Mouse (Mus musculus) ES-E14 (cell line): ENCODE data around the gene Frem3. TPM values are rescaled to one million over a fixed set of nuclear protein-coding genes. Genes with fewer than 3 reads are reported as not detected.

Experiments
- DNase-seq: peaks from one replicate; pipeline ENCODE4 v3.0.0-alpha.2; 2013; ENCODE audit warnings: low read depth, low spot score
- H3K27ac ChIP-seq: 2 replicates; pipeline ENCODE4 v1.5.1; 2012; ENCODE audit warnings: low read depth, mild to moderate bottlenecking, low read length, moderate library complexity, mixed read lengths; ENCODE audit not compliant: poor library complexity, insufficient read depth, severe bottlenecking
- H3K36me3 ChIP-seq: 2 replicates; pipeline ENCODE4 v1.6.1; 2012; ENCODE audit warnings: mild to moderate bottlenecking, low read length, moderate library complexity, mixed read lengths; ENCODE audit not compliant: control insufficient read depth, poor library complexity, insufficient read depth, severe bottlenecking
- H3K4me1 ChIP-seq, 2 experiments: fragments of 150-350 bp in 1 of 2; sonication (generic) in 1 of 2; 2 replicates each; pipeline ENCODE4 v1.6.1; 2012; ENCODE audit warnings: low read length in 2 of 2, mild to moderate bottlenecking in 1 of 2, mixed read lengths in 1 of 2; ENCODE audit not compliant: control insufficient read depth in 2 of 2, insufficient read depth in 2 of 2, poor library complexity in 1 of 2
- H3K4me3 ChIP-seq, 2 experiments: fragments of 150-350 bp in 1 of 2; sonication (generic) in 1 of 2; 2 replicates each; pipeline ENCODE4 v1.5.1; 2012; ENCODE audit warnings: low read length in 2 of 2, low read depth in 1 of 2, mild to moderate bottlenecking in 1 of 2, mixed read lengths in 1 of 2; ENCODE audit not compliant: insufficient read depth in 1 of 2, poor library complexity in 1 of 2, severe bottlenecking in 1 of 2
- H3K9ac ChIP-seq: 2 replicates; pipeline ENCODE4 v1.6.1; 2012; ENCODE audit warnings: low read depth, mild to moderate bottlenecking, low read length, mixed read lengths; ENCODE audit not compliant: poor library complexity, insufficient read depth, severe bottlenecking
- H3K9me3 ChIP-seq: fragments of 150-350 bp; sonication (generic); 2 replicates; pipeline ENCODE4 v1.6.1; 2012; ENCODE audit warnings: low read depth, mild to moderate bottlenecking, low read length; ENCODE audit not compliant: control insufficient read depth, insufficient read depth
- CHD2 ChIP-seq: IDR thresholded peaks from 2 replicates; pipeline ENCODE4 v1.6.1; 2014; ENCODE audit warnings: mild to moderate bottlenecking, low read depth, low read length, inconsistent platforms
- HCFC1 ChIP-seq: IDR thresholded peaks from 2 replicates; pipeline ENCODE4 v1.6.1; 2012; ENCODE audit warnings: low read length, inconsistent platforms, borderline replicate concordance; ENCODE audit not compliant: insufficient read depth
- MAFK ChIP-seq: IDR thresholded peaks from 2 replicates; pipeline ENCODE4 v1.6.1; 2014; ENCODE audit warnings: mild to moderate bottlenecking, low read depth, low read length, inconsistent platforms; ENCODE audit not compliant: insufficient read depth
- ZC3H11A ChIP-seq: IDR thresholded peaks from 2 replicates; pipeline ENCODE4 v1.6.1; 2012; ENCODE audit warnings: low read depth, mild to moderate bottlenecking, inconsistent platforms, low read length, borderline replicate concordance
- ZNF384 ChIP-seq: IDR thresholded peaks from 2 replicates; pipeline ENCODE4 v1.6.1; 2012; ENCODE audit warnings: low read depth, low read length, inconsistent platforms
- in situ Hi-C, 2 experiments: fragments of 600-800 bp; cut with MboI; formaldehyde crosslinking; loops; one replicate each; pipeline ENCODE4 v1.15.1; 2025; ENCODE audit warnings: low sequenced_read_pairs in 2 of 2, inconsistent platforms in 1 of 2; ENCODE audit not compliant: unreplicated experiment in 2 of 2
- total RNA-seq: library from RNA; depleted of rRNA; stranded (reverse); fragments of 300-350 nt; gene quantifications from 2 replicates; pipeline ENCODE4 v1.2.3, GENCODE M21; 2012

Gene Frem3
- total RNA-seq, 1 experiment: not detected

- H3K4me3 ChIP-seq: no peak overlapping the region
- H3K27ac ChIP-seq: no peak overlapping the region
- no peak for DNase-seq
- no peaks in the 10 kb centered on the region for H3K9me3 ChIP-seq
- no peak overlapping the region for H3K9ac ChIP-seq
- no peaks in the 10 kb centered on the region for H3K36me3 ChIP-seq
- TF ChIP-seq MAFK (no peak), ZNF384 (no peak), ZC3H11A (no peak), CHD2 (no peak), HCFC1 (no peak)
- in situ Hi-C loops: no loop called here
- H3K4me1 ChIP-seq: no peaks in the 10 kb centered on the region
Measured at GRCm38 (mm10) chr8:80572417-80573061, 38.3 kb upstream of the Frem3 start.

- Histone ChIP-seq H3K9me3 (no peaks in the 10 kb centered on the region), H3K36me3 (no peaks in the 10 kb centered on the region), H3K27ac (no peak overlapping the region), H3K9ac (no peak overlapping the region), H3K4me3 (no peak overlapping the region), H3K4me1 (no peaks in the 10 kb centered on the region)
- TF ChIP-seq MAFK (no peak), HCFC1 (no peak), CHD2 (no peak), ZNF384 (no peak), ZC3H11A (no peak)
- DNase-seq: no peak
- in situ Hi-C loops: no loop called here
Measured at GRCm38 (mm10) chr8:80577126-80577525, 33.8 kb upstream of the Frem3 start.

- H3K4me3 ChIP-seq: no peak overlapping the region
Measured at GRCm38 (mm10) chr8:80579038-80579437, 31.8 kb upstream of the Frem3 start.

GRCm38 (mm10) chr8:80592626-80593025 lies 18.3 kb upstream of the Frem3 start:
- DNase-seq: no peak
- no peaks in the 10 kb centered on the region for H3K9me3 ChIP-seq
- TF ChIP-seq HCFC1 (no peak), ZC3H11A (no peak), MAFK (no peak), CHD2 (no peak), ZNF384 (no peak)
- H3K4me1 ChIP-seq: no peaks in the 10 kb centered on the region
- H3K9ac ChIP-seq: no peak overlapping the region
- no peaks in the 10 kb centered on the region for H3K36me3 ChIP-seq
- H3K27ac ChIP-seq: no peak overlapping the region
- H3K4me3 ChIP-seq: no peak overlapping the region
- in situ Hi-C loops: no loop called here

More at GRCm38 (mm10) chr8:80579038-80579437, 31.8 kb upstream of the Frem3 start:
- no peak overlapping the region for H3K27ac ChIP-seq
- no peak for TF ChIP-seq ZNF384
- TF ChIP-seq HCFC1: no peak
- no peak for TF ChIP-seq MAFK
- no peak for TF ChIP-seq CHD2
- TF ChIP-seq ZC3H11A: no peak
- no peaks in the 10 kb centered on the region for H3K9me3 ChIP-seq
- peaks cover 0 to 2% of the 10 kb centered on the region in 2 experiments; a peak in 1 of 4 replicates for H3K4me1 ChIP-seq
- no peak overlapping the region for H3K9ac ChIP-seq
- no peak for DNase-seq
- no peaks in the 10 kb centered on the region for H3K36me3 ChIP-seq
- in situ Hi-C loops: no loop called here
